Mouse (Mus musculus) hindbrain, postnatal 0 days (tissue): ENCODE data around the gene Ccno. TPM values are rescaled to one million over a fixed set of nuclear protein-coding genes. Genes with fewer than 3 reads are reported as not detected.

Experiments
- ATAC-seq: fragments of 200-750 bp; cut with Nextera tagmentation; 2 replicates; pipeline ENCODE4 v1.8.0; 2017; ENCODE audit warnings: mild to moderate bottlenecking, moderate TSS enrichment, moderate library complexity
- DNase-seq: peaks from one replicate; pipeline ENCODE4 v3.0.0-alpha.2; 2015; ENCODE audit warnings: low spot score
- H3K27ac ChIP-seq: fragments of 300-500 bp; sonication (generic); 2 replicates; pipeline ENCODE4 v1.5.1; 2014; ENCODE audit warnings: mild to moderate bottlenecking
- H3K27me3 ChIP-seq: fragments of 300-500 bp; sonication (generic); 2 replicates; pipeline ENCODE4 v1.6.1; 2014; ENCODE audit warnings: low read length, mixed read lengths; ENCODE audit not compliant: insufficient read depth
- H3K36me3 ChIP-seq: fragments of 300-500 bp; sonication (generic); 2 replicates; pipeline ENCODE4 v1.6.1; 2014; ENCODE audit warnings: low read length, mixed read lengths; ENCODE audit not compliant: insufficient read depth
- H3K4me1 ChIP-seq: fragments of 300-500 bp; sonication (generic); 2 replicates; pipeline ENCODE4 v1.6.1; 2014; ENCODE audit warnings: antibody characterized with exemption, low read length, mixed read lengths; ENCODE audit not compliant: insufficient read depth
- H3K4me2 ChIP-seq: fragments of 300-500 bp; sonication (generic); 2 replicates; pipeline ENCODE4 v1.6.1; 2014; ENCODE audit warnings: low read depth, mild to moderate bottlenecking, low read length, moderate library complexity, mixed read lengths
- H3K4me3 ChIP-seq: fragments of 300-500 bp; sonication (generic); 2 replicates; pipeline ENCODE4 v1.5.1; 2014; ENCODE audit warnings: low read length
- H3K9ac ChIP-seq: fragments of 300-500 bp; sonication (generic); replicated peaks from 2 replicates; pipeline ENCODE4 v1.6.1; 2014; ENCODE audit warnings: mild to moderate bottlenecking, low read length, moderate library complexity, mixed read lengths
- H3K9me3 ChIP-seq: fragments of 300-500 bp; sonication (generic); 2 replicates; pipeline ENCODE4 v1.6.1; 2016; ENCODE audit warnings: low read length, mixed read lengths
- CTCF ChIP-seq: IDR thresholded peaks from 2 replicates; pipeline ENCODE4 v1.5.1; 2016; ENCODE audit warnings: antibody characterized with exemption, control low read depth, low read depth
- WGBS: fragments of 180-500 bp; shearing (Covaris S2); extraction: QIAGEN DNeasy Blood & Tissue Kit; methylation state at CpG from one replicate; pipeline ENCODE4 v1.1.7; 2014; 5-methylcytosine and 5-hydroxymethylcytosine counted together
- polyA plus RNA-seq: library from polyadenylated mRNA; unstranded; fragments of >200 nt; fragmentation: Nextera tagmentation; extraction: Ambion mirVana; gene quantifications from 2 replicates; pipeline ENCODE4 v1.2.1, GENCODE M21; 2015
- total RNA-seq: library from RNA; depleted of rRNA; stranded (reverse); fragments of >200 nt; gene quantifications from 2 replicates; pipeline ENCODE4 v1.2.3, GENCODE M21; 2014

Gene Ccno
- total and polyA plus RNA-seq, 2 experiments from 2014 or later = 1.7 to 2.7 TPM

DNA sequence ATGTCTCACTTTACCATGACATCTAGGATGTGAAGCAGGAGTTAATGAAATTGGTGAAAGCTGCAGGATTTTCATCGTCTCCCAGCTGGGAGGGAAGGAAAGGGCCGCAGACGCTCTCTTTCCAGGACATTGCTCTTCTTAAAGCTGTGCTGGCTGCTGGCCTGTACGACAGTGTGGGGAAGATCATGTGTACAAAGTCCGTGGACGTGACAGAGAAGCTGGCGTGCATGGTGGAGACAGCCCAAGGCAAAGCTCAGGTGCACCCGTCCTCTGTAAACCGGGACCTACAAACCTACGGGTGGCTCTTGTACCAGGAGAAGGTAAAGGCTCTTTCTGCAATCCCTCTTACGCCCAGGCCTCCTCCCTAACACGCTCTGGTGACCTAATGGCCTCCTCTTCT lies 23.2 kb upstream of the Ccno start:
- 90% methylated on average over 12 of the region's 12 CpGs for WGBS
- no peak for ATAC-seq
- H3K27ac ChIP-seq = no peak overlapping the region

GRCm38 (mm10) chr13:112967267-112967666 lies 20.3 kb upstream of the Ccno start:
- ATAC-seq (no peak), DNase-seq (no peak)
- Histone ChIP-seq H3K4me2 (no peak overlapping the region), H3K4me1 (no peaks in the 10 kb centered on the region), H3K36me3 (peaks cover 43% of the 10 kb centered on the region), H3K4me3 (no peak overlapping the region), H3K9me3 (no peaks in the 10 kb centered on the region), H3K27ac (no peak overlapping the region), H3K9ac (no peak overlapping the region), H3K27me3 (no peaks in the 10 kb centered on the region)
- WGBS = 94% methylated on average over 5 of the region's 5 CpGs
- TF ChIP-seq CTCF = no peak

More for the DNA sequence above, 23.2 kb upstream of the Ccno start:
- Histone ChIP-seq H3K36me3 (peaks cover 52% of the 10 kb centered on the region), H3K27me3 (no peaks in the 10 kb centered on the region), H3K4me1 (no peaks in the 10 kb centered on the region), H3K9me3 (no peaks in the 10 kb centered on the region), H3K4me2 (no peak overlapping the region), H3K9ac (no peak overlapping the region), H3K4me3 (no peak overlapping the region)
- DNase-seq = no peak
- TF ChIP-seq CTCF = no peak

DNA sequence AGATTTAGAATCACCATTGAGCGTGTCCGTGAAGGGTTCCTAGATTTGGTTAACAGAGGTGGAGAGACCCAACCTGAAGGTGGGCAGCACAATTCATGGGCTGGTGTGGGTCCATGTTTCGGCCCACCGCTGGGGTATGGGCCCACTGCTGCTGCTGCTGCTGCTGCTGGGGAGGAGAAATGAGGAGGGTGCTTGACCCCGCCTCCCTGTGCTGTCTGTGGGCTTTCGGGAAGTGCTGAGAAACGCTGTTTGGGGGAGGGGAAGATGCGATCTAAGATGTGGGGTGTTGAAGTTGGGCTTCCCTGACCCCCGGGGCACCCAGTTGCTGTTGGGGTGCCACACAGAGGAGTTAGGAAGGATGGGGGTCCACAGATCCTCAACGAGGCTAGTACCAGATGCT lies 10.9 kb upstream of the Ccno start:
- Histone ChIP-seq H3K27me3 (no peaks in the 10 kb centered on the region), H3K4me1 (no peaks in the 10 kb centered on the region), H3K27ac (no peak overlapping the region), H3K36me3 (no peaks in the 10 kb centered on the region), H3K9ac (no peak overlapping the region), H3K4me2 (0 out of 2 replicates have a peak overlapping the region, but pooled peaks have one; percentile 13), H3K4me3 (no peak overlapping the region), H3K9me3 (no peaks in the 10 kb centered on the region)
- no peak for ATAC-seq
- WGBS = 48% methylated on average over 10 of the region's 10 CpGs
- no peak for TF ChIP-seq CTCF
- DNase-seq = no peak

GRCm38 (mm10) chr13:112985605-112986450 lies 1.8 kb upstream of the Ccno start:
- H3K4me3 ChIP-seq = no peak overlapping the region; the same call in 1 of the 2 replicates
- no peak overlapping the region for H3K9ac ChIP-seq
- H3K4me2 ChIP-seq = peak overlapping the region; percentile 69; the same call in 1 of the 2 replicates
- no peak for TF ChIP-seq CTCF
- DNase-seq (no peak), ATAC-seq (no peak)
- H3K27ac ChIP-seq = no peak overlapping the region
- H3K36me3 ChIP-seq = no peaks in the 10 kb centered on the region
- H3K9me3 ChIP-seq = no peaks in the 10 kb centered on the region
- no peaks in the 10 kb centered on the region for H3K4me1 ChIP-seq
- H3K27me3 ChIP-seq = peaks cover 29% of the 10 kb centered on the region
- 8% methylated on average over 18 of the region's 18 CpGs for WGBS

GRCm38 (mm10) chr13:112986451-112986950 lies 1.1 kb upstream of the Ccno start:
- no peak overlapping the region for H3K27ac ChIP-seq
- DNase-seq (no peak), ATAC-seq (no peak)
- H3K36me3 ChIP-seq = no peaks in the 10 kb centered on the region
- no peak for TF ChIP-seq CTCF
- H3K4me2 ChIP-seq = peak overlapping the region; percentile 69
- peak overlapping the region; percentile 54; the same call in 1 of the 2 replicates for H3K4me3 ChIP-seq
- peaks cover 35% of the 10 kb centered on the region for H3K27me3 ChIP-seq
- no peaks in the 10 kb centered on the region for H3K4me1 ChIP-seq
- no peaks in the 10 kb centered on the region for H3K9me3 ChIP-seq
- WGBS = 3% methylated on average over 17 of the region's 17 CpGs
- no peak overlapping the region for H3K9ac ChIP-seq

DNA sequence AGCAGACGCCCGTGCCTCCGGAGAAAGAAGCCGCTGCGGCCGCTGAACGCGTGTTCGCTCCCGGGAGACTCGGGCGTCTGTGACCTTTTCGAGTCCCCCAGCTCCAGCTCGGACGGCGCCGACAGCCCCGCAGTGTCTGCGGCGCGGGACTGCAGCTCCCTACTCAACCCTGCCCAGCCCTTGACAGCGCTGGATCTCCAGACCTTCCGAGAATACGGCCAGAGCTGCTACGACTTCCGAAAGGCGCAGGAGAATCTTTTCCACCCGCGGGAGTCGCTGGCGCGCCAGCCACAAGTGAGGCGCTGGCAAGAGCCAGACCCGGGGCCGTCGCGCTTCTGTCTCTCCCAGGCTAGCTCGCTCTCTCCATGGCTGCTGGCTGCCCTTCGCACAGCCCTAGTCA lies 389 bp downstream of the Ccno start:
- no peaks in the 10 kb centered on the region for H3K36me3 ChIP-seq
- H3K4me2 ChIP-seq = peak overlapping the region; percentile 69
- peaks cover 44% of the 10 kb centered on the region for H3K27me3 ChIP-seq
- peak overlapping the region; percentile 54 for H3K4me3 ChIP-seq
- peak; percentile 58 for ATAC-seq
- peak overlapping the region; percentile 45; the same call in 1 of the 2 replicates for H3K27ac ChIP-seq
- no peaks in the 10 kb centered on the region for H3K4me1 ChIP-seq
- TF ChIP-seq CTCF = no peak
- peak; percentile 51 for DNase-seq
- WGBS = under 1% methylated on average over 39 of the region's 39 CpGs
- peak overlapping the region; percentile 43; the same call in 1 of the 2 replicates for H3K9ac ChIP-seq
- H3K9me3 ChIP-seq = no peaks in the 10 kb centered on the region
